Mouse (Mus musculus) lung, embryonic 15.5 days (tissue): ENCODE results near the gene Frs3. TPM values are rescaled to one million over a fixed set of nuclear protein-coding genes. Genes with fewer than 3 reads are reported as not detected.

Experiments used
- ATAC-seq: fragments of 200-750 bp; cut with Nextera tagmentation; 2 replicates; pipeline ENCODE4 v1.8.0; 2017; ENCODE audit warnings: moderate number of reproducible peaks, borderline replicate concordance; ENCODE audit not compliant: low FRiP score, low TSS enrichment; ENCODE audit errors: extremely low read depth
- H3K27ac ChIP-seq: fragments of 300-500 bp; sonication (generic); 2 replicates; pipeline ENCODE4 v1.5.1; 2015; ENCODE audit warnings: moderate library complexity, mild to moderate bottlenecking, inconsistent platforms
- H3K27me3 ChIP-seq: fragments of 300-500 bp; sonication (generic); 2 replicates; pipeline ENCODE4 v1.6.1; 2015; ENCODE audit warnings: inconsistent platforms
- H3K36me3 ChIP-seq: fragments of 300-500 bp; sonication (generic); 2 replicates; pipeline ENCODE4 v1.6.1; 2015; ENCODE audit warnings: inconsistent platforms
- H3K4me1 ChIP-seq: fragments of 300-500 bp; sonication (generic); 2 replicates; pipeline ENCODE4 v1.6.1; 2015; ENCODE audit warnings: inconsistent platforms
- H3K4me2 ChIP-seq: fragments of 300-500 bp; sonication (generic); 2 replicates; pipeline ENCODE4 v1.6.1; 2015; ENCODE audit warnings: inconsistent platforms, mild to moderate bottlenecking, moderate library complexity
- H3K4me3 ChIP-seq: fragments of 300-500 bp; sonication (generic); 2 replicates; pipeline ENCODE4 v1.5.1; 2015; ENCODE audit warnings: mild to moderate bottlenecking, inconsistent platforms
- H3K9ac ChIP-seq: fragments of 300-500 bp; sonication (generic); 2 replicates; pipeline ENCODE4 v1.6.1; 2015; ENCODE audit warnings: inconsistent platforms
- H3K9me3 ChIP-seq: fragments of 300-500 bp; sonication (generic); 2 replicates; pipeline ENCODE4 v1.6.1; 2016; ENCODE audit warnings: inconsistent platforms
- WGBS: fragments of 180-500 bp; shearing (Covaris S2); methylation state at CpG from one replicate; pipeline ENCODE4 v1.1.7; 2015; 5-methylcytosine and 5-hydroxymethylcytosine counted together
- polyA plus RNA-seq: library from polyadenylated mRNA; unstranded; fragments of >200 nt; fragmentation: Nextera tagmentation; extraction: Ambion mirVana; gene quantifications from 2 replicates; pipeline ENCODE4 v1.2.1, GENCODE M21; 2015

Frs3 gene
- polyA plus RNA-seq, 1 experiment from 2014 or later: 6.5 TPM

DNA sequence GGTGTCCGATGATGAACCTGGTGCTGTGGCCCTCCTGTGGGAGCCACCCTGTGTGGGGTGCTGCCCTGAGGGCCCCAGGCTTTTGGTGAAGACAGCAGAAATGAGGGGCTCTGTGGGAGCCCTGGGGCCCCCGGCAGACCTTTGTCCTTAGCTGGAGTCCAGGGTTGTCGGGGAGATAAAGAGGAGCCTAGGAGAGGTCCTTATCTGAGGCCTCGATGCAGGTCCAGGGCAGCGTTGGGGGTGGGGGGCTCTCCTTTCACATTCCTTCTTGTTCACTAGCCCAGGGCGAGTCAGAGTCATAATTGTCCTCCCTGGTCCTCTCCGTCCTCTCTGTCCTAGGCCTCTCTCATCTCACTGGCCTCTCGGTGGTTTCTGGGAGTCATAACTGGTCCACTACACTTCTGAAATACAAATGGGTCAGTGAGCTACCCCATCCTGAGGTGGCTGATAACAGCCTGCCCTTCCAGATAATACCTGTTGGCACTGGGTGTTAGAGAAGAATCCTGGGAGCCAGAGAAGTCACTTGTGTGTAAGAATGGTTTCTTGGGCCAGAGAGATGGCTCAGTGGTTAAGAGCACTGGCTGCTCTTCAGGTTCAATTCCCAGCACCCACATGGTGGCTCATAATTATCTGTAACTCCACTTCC lies 64.4 kb downstream of the Frs3 start:
- Histone ChIP-seq H3K9me3 (no peaks in the 10 kb centered on the region), H3K4me3 (no peak overlapping the region), H3K4me2 (no peak overlapping the region), H3K4me1 (peaks cover 15% of the 10 kb centered on the region), H3K27me3 (no peaks in the 10 kb centered on the region), H3K36me3 (no peaks in the 10 kb centered on the region), H3K27ac (no peak overlapping the region), H3K9ac (no peak overlapping the region)
- no peak for ATAC-seq
- 58% methylated on average over 8 of the region's 8 CpGs for WGBS

Other genes starting within 250 kb of the Frs3 start
- 25.6 and 32.3 TPM in 2 replicates for gene Taf8, start 186.7 kb upstream of the Frs3 start, polyA plus RNA-seq
- gene Ccnd3, start 184.0 kb upstream of the Frs3 start, polyA plus RNA-seq: 286 and 294 TPM in 2 replicates
- 21.9 and 22.9 TPM in 2 replicates for gene Bysl, start 77.5 kb upstream of the Frs3 start, polyA plus RNA-seq
- 47.8 and 50.3 TPM in 2 replicates for gene Med20, start 77.4 kb upstream of the Frs3 start, polyA plus RNA-seq
- 0.35 and 1.7 TPM in 2 replicates for gene Gm20517, start 77.4 kb upstream of the Frs3 start, polyA plus RNA-seq
- gene Usp49, start 58.3 kb upstream of the Frs3 start, polyA plus RNA-seq: 4.2 and 4.3 TPM in 2 replicates
- 385 and 422 TPM in 2 replicates for gene Tomm6, start 644 bp upstream of the Frs3 start, polyA plus RNA-seq
- 0.35 and 0.45 TPM in 2 replicates for gene Gm21981, start 5.4 kb downstream of the Frs3 start, polyA plus RNA-seq
- 0.73 and 0.86 TPM in 2 replicates for gene Prickle4, start 5.7 kb downstream of the Frs3 start, polyA plus RNA-seq
- 14.2 and 15.7 TPM in 2 replicates for gene Pgc, start 37.8 kb downstream of the Frs3 start, polyA plus RNA-seq
- 12.9 and 14.7 TPM in 2 replicates for gene Tfeb, start 48.0 kb downstream of the Frs3 start, polyA plus RNA-seq
- gene Mdfi, start 145.7 kb downstream of the Frs3 start, polyA plus RNA-seq: 19.3 and 20.6 TPM in 2 replicates
- 23.7 and 24.1 TPM in 2 replicates for gene Foxp4, start 235.6 kb downstream of the Frs3 start, polyA plus RNA-seq